Mouse (Mus musculus) hindbrain, embryonic 15.5 days (tissue): ENCODE results near the gene Hgd. TPM values are rescaled to one million over a fixed set of nuclear protein-coding genes. Genes with fewer than 3 reads are reported as not detected.

Source experiments
- ATAC-seq: fragments of 200-750 bp; cut with Nextera tagmentation; 2 replicates; pipeline ENCODE4 v1.8.0; 2017; ENCODE audit warnings: low read depth, moderate number of reproducible peaks, moderate TSS enrichment; ENCODE audit not compliant: low FRiP score
- H3K27ac ChIP-seq: fragments of 300-500 bp; sonication (generic); replicated peaks from 2 replicates; pipeline ENCODE4 v1.5.1; 2015; ENCODE audit warnings: mild to moderate bottlenecking, inconsistent platforms
- H3K27me3 ChIP-seq: fragments of 300-500 bp; sonication (generic); 2 replicates; pipeline ENCODE4 v1.6.1; 2015; ENCODE audit warnings: control low read depth, inconsistent platforms
- H3K36me3 ChIP-seq: fragments of 300-500 bp; sonication (generic); 2 replicates; pipeline ENCODE4 v1.6.1; 2015; ENCODE audit warnings: control low read depth, inconsistent platforms
- H3K4me1 ChIP-seq: fragments of 300-500 bp; sonication (generic); replicated peaks from 2 replicates; pipeline ENCODE4 v1.6.1; 2015; ENCODE audit warnings: control low read depth, inconsistent platforms
- H3K4me2 ChIP-seq: fragments of 300-500 bp; sonication (generic); 2 replicates; pipeline ENCODE4 v1.6.1; 2015; ENCODE audit warnings: moderate library complexity, mild to moderate bottlenecking, inconsistent platforms
- H3K4me3 ChIP-seq: fragments of 300-500 bp; sonication (generic); 2 replicates; pipeline ENCODE4 v1.5.1; 2015; ENCODE audit warnings: mild to moderate bottlenecking, inconsistent platforms
- H3K9ac ChIP-seq: fragments of 300-500 bp; sonication (generic); 2 replicates; pipeline ENCODE4 v1.6.1; 2015; ENCODE audit warnings: inconsistent platforms
- H3K9me3 ChIP-seq: fragments of 300-500 bp; sonication (generic); 2 replicates; pipeline ENCODE4 v1.6.1; 2016; ENCODE audit warnings: control low read depth, inconsistent platforms
- WGBS: fragments of 180-500 bp; shearing (Covaris S2); methylation state at CpG from one replicate; pipeline ENCODE4 v1.1.7; 2015; 5-methylcytosine and 5-hydroxymethylcytosine counted together
- polyA plus RNA-seq: library from polyadenylated mRNA; unstranded; fragments of >200 nt; fragmentation: Nextera tagmentation; extraction: Ambion mirVana; gene quantifications from 2 replicates; pipeline ENCODE4 v1.2.1, GENCODE M21; 2015

Hgd gene
- polyA plus RNA-seq, 1 experiment from 2014 or later, result 0.19 TPM

- Histone ChIP-seq H3K36me3 (peaks cover 8% of the 10 kb centered on the region; the same call in 1 of the 2 replicates), H3K27ac (no peak overlapping the region), H3K9ac (no peak overlapping the region), H3K27me3 (no peaks in the 10 kb centered on the region), H3K4me1 (no peaks in the 10 kb centered on the region), H3K4me3 (no peak overlapping the region), H3K9me3 (no peaks in the 10 kb centered on the region), H3K4me2 (no peak overlapping the region)
- no peak for ATAC-seq
- WGBS, result 81% methylated on average over 5 of the region's 5 CpGs
Observed at GRCm38 (mm10) chr16:37562961-37563360, 17.0 kb upstream of the Hgd start.

GRCm38 (mm10) chr16:37565117-37565516 lies 14.8 kb upstream of the Hgd start:
- Histone ChIP-seq H3K9ac (no peak overlapping the region), H3K4me3 (no peak overlapping the region), H3K27me3 (no peaks in the 10 kb centered on the region), H3K27ac (no peak overlapping the region), H3K9me3 (no peaks in the 10 kb centered on the region), H3K4me1 (no peaks in the 10 kb centered on the region), H3K36me3 (no peaks in the 10 kb centered on the region), H3K4me2 (no peak overlapping the region)
- 87% methylated on average over 1 of the region's 1 CpGs for WGBS
- ATAC-seq, result no peak

- H3K4me2 ChIP-seq, result no peak overlapping the region
- no peaks in the 10 kb centered on the region for H3K9me3 ChIP-seq
- no peaks in the 10 kb centered on the region for H3K27me3 ChIP-seq
- no peak for ATAC-seq
- H3K36me3 ChIP-seq, result no peaks in the 10 kb centered on the region
- no peak overlapping the region for H3K27ac ChIP-seq
- H3K4me3 ChIP-seq, result no peak overlapping the region
- no peak overlapping the region for H3K9ac ChIP-seq
- H3K4me1 ChIP-seq, result no peaks in the 10 kb centered on the region
- WGBS, result 71% methylated on average over 6 of the region's 6 CpGs
Observed at GRCm38 (mm10) chr16:37566107-37566506, 13.8 kb upstream of the Hgd start.

DNA sequence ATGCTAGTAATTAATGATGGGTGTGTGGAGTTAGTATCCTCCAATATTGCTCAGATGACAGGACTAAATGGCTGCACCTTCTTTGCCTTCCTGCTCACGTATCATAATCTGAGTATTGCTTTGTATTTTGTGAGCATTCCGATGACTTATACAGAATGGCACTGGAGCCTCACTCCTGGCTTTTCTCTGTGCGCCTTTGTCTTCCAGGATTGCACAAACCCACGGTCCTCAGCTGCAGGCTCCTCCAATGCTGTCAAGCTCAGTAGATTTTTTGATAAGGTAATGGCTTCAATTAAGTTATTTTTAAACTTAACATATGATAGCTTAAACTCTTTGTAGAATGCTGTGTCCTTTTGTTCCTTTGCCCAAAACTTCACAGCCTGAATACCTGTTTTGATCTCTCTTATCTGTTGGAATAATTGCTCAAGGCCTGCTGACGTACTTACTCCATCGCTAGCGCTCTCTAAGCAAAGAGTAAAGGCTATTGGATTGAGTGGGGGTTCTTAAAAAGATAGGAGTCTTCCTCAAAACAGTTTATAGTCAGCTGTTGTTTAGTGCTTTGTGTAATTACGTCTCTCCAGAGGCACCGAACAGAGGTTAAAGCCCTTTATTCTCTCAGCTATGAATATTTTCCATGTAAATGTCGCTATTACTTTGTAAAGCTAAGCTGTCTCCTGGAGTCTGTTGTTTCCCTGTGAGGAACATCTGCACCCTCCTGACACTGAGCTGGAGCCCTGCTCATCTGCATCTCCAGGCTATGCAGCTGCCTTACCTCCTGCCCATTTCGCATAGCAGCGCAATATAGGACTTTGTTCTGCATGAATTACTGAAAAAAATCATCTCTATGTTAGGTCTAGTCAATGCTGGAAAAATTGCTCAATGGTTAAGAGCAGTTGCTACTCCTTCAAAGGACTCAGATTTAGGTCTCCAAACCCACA lies 12.6 kb upstream of the Hgd start:
- 82% methylated on average over 12 of the region's 12 CpGs for WGBS
- no peak overlapping the region for H3K27ac ChIP-seq
- H3K9ac ChIP-seq, result no peak overlapping the region
- H3K9me3 ChIP-seq, result no peaks in the 10 kb centered on the region
- no peaks in the 10 kb centered on the region for H3K27me3 ChIP-seq
- no peak overlapping the region for H3K4me2 ChIP-seq
- H3K4me3 ChIP-seq, result no peak overlapping the region
- ATAC-seq, result no peak
- H3K36me3 ChIP-seq, result no peaks in the 10 kb centered on the region; the same call in 1 of the 2 replicates
- H3K4me1 ChIP-seq, result no peaks in the 10 kb centered on the region

- H3K36me3 ChIP-seq, result peaks cover 5% of the 10 kb centered on the region; the same call in 1 of the 2 replicates
- H3K4me2 ChIP-seq, result no peak overlapping the region
- ATAC-seq, result no peak
- 75% methylated on average over 3 of the region's 3 CpGs for WGBS
- no peak overlapping the region for H3K9ac ChIP-seq
- no peaks in the 10 kb centered on the region for H3K9me3 ChIP-seq
- H3K4me1 ChIP-seq, result no peaks in the 10 kb centered on the region
- H3K4me3 ChIP-seq, result no peak overlapping the region
- no peaks in the 10 kb centered on the region for H3K27me3 ChIP-seq
- no peak overlapping the region for H3K27ac ChIP-seq
Observed at GRCm38 (mm10) chr16:37571554-37571953, 8.4 kb upstream of the Hgd start.

GRCm38 (mm10) chr16:37572117-37572754 lies 7.7 kb upstream of the Hgd start:
- WGBS, result 91% methylated on average over 12 of the region's 12 CpGs
- no peak overlapping the region for H3K4me3 ChIP-seq
- H3K9ac ChIP-seq, result no peak overlapping the region
- H3K9me3 ChIP-seq, result no peaks in the 10 kb centered on the region
- H3K4me1 ChIP-seq, result no peaks in the 10 kb centered on the region
- H3K36me3 ChIP-seq, result peaks cover 5% of the 10 kb centered on the region; the same call in 1 of the 2 replicates
- H3K27me3 ChIP-seq, result no peaks in the 10 kb centered on the region
- H3K4me2 ChIP-seq, result no peak overlapping the region
- ATAC-seq, result no peak
- no peak overlapping the region for H3K27ac ChIP-seq

- no peak overlapping the region for H3K4me2 ChIP-seq
- H3K4me3 ChIP-seq, result no peak overlapping the region
- H3K9ac ChIP-seq, result no peak overlapping the region
- no peak for ATAC-seq
- 95% methylated on average over 5 of the region's 5 CpGs for WGBS
- H3K27me3 ChIP-seq, result no peaks in the 10 kb centered on the region
- H3K9me3 ChIP-seq, result no peaks in the 10 kb centered on the region
- H3K4me1 ChIP-seq, result no peaks in the 10 kb centered on the region
- H3K36me3 ChIP-seq, result peaks cover 5% of the 10 kb centered on the region; the same call in 1 of the 2 replicates
- H3K27ac ChIP-seq, result no peak overlapping the region
Observed at GRCm38 (mm10) chr16:37573061-37573460, 6.9 kb upstream of the Hgd start.

GRCm38 (mm10) chr16:37575325-37575724 lies 4.6 kb upstream of the Hgd start:
- Histone ChIP-seq H3K4me1 (no peaks in the 10 kb centered on the region), H3K4me3 (no peak overlapping the region), H3K9me3 (no peaks in the 10 kb centered on the region), H3K36me3 (peaks cover 5% of the 10 kb centered on the region; the same call in 1 of the 2 replicates), H3K9ac (no peak overlapping the region), H3K4me2 (no peak overlapping the region), H3K27ac (no peak overlapping the region), H3K27me3 (no peaks in the 10 kb centered on the region)
- 79% methylated on average over 2 of the region's 3 CpGs for WGBS
- ATAC-seq, result no peak

DNA sequence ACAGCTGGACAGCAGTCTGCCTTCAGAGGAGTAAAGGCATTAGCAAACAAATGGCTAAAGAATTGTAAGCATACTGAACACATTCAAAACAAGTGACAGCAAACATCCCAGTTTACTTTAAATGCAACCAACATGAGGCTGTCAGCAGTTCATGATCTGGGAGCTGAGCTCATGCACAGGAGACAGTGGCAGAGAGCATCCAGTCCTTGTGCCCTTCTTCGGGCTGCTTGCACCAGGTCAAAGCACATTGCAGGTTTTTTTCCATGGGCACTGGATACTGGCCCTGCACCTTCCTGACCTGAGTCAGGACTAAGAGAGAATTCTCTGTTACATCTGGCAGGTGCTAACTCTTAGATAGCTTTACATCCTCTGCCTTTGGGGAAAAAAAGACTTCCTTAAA lies 362 bp upstream of the Hgd start:
- no peaks in the 10 kb centered on the region for H3K9me3 ChIP-seq
- H3K36me3 ChIP-seq, result no peaks in the 10 kb centered on the region
- H3K4me2 ChIP-seq, result no peak overlapping the region
- no peak overlapping the region for H3K27ac ChIP-seq
- no peak overlapping the region for H3K9ac ChIP-seq
- H3K4me1 ChIP-seq, result peaks cover 14% of the 10 kb centered on the region
- WGBS, result 85% methylated on average over 1 of the region's 1 CpGs
- no peaks in the 10 kb centered on the region for H3K27me3 ChIP-seq
- H3K4me3 ChIP-seq, result no peak overlapping the region
- no peak for ATAC-seq

GRCm38 (mm10) chr16:37580651-37581050 lies 698 bp downstream of the Hgd start:
- Histone ChIP-seq H3K27ac (no peak overlapping the region), H3K4me1 (peaks cover 24% of the 10 kb centered on the region), H3K4me2 (no peak overlapping the region), H3K27me3 (no peaks in the 10 kb centered on the region), H3K36me3 (no peaks in the 10 kb centered on the region), H3K9ac (no peak overlapping the region), H3K9me3 (no peaks in the 10 kb centered on the region), H3K4me3 (no peak overlapping the region)
- 91% methylated on average over 4 of the region's 4 CpGs for WGBS
- no peak for ATAC-seq

DNA sequence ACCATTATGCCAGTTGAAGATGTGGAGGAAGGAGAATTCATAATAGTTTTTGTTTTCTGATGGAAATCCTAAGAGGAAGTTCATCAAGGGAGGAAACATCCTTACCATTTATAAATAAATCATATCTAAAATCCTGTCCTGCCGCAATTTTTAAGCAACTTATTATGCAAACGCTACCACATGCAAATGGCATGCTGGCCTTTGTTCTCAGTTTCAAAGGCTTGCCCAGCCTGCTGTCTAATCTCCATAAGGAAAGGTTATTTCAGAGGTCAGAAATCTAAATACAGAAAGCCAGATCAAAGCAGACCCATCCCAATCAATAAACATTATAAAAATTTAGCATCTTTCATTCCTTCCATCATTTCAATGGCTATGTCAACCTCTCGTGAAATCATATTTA lies 1.9 kb downstream of the Hgd start:
- peaks cover 25% of the 10 kb centered on the region for H3K4me1 ChIP-seq
- H3K9ac ChIP-seq, result no peak overlapping the region
- no peaks in the 10 kb centered on the region for H3K36me3 ChIP-seq
- no peak overlapping the region for H3K4me3 ChIP-seq
- 33% methylated on average over 3 of the region's 3 CpGs for WGBS
- H3K4me2 ChIP-seq, result no peak overlapping the region
- no peak overlapping the region for H3K27ac ChIP-seq
- no peaks in the 10 kb centered on the region for H3K27me3 ChIP-seq
- no peaks in the 10 kb centered on the region for H3K9me3 ChIP-seq
- ATAC-seq, result no peak

GRCm38 (mm10) chr16:37583306-37583705 lies 3.4 kb downstream of the Hgd start:
- H3K9me3 ChIP-seq, result no peaks in the 10 kb centered on the region
- H3K36me3 ChIP-seq, result no peaks in the 10 kb centered on the region
- 75% methylated on average over 3 of the region's 3 CpGs for WGBS
- H3K4me3 ChIP-seq, result no peak overlapping the region
- no peak overlapping the region for H3K4me2 ChIP-seq
- peaks cover 25% of the 10 kb centered on the region for H3K4me1 ChIP-seq
- no peak overlapping the region for H3K27ac ChIP-seq
- no peaks in the 10 kb centered on the region for H3K27me3 ChIP-seq
- no peak overlapping the region for H3K9ac ChIP-seq
- ATAC-seq, result no peak
